ENCODE assay signal across 8 mouse cellular contexts in genomic region chr8:126876300-126877038, GRCm38 (mm10).
DNase-seq lines count a peak whose midpoint lies in the region; ATAC-seq and TF ChIP-seq lines count a peak whose summit lies in the region.

No protein-coding gene starts in this region.

- peaks cover 53% of the 10 kb centered on the region for H3K4me1 ChIP-seq in bone marrow macrophage, adult 2 months (ENCODE audit: control insufficient read depth, insufficient read depth, low read length)
- peaks cover 14% of the 10 kb centered on the region for H3K4me1 ChIP-seq in intestine, embryonic 15.5 days (replicated peaks)
- peaks cover 7% of the 10 kb centered on the region for H3K4me1 ChIP-seq in liver, embryonic 16.5 days (ENCODE audit: control insufficient read depth, low read depth, low read length)

- WGBS in intestine, embryonic 15.5 days = 39% methylated on average over 9 of the region's 9 CpGs
- WGBS in liver, embryonic 16.5 days (ENCODE audit: insufficient replicate concordance) = 55% methylated on average over 9 of the region's 9 CpGs

- no peaks in the 10 kb centered on the region for H3K27me3 ChIP-seq in intestine, embryonic 15.5 days (replicated peaks)
- H3K27me3 ChIP-seq in liver, embryonic 16.5 days (ENCODE audit: control insufficient read depth, insufficient read depth, low read depth, low read length) = no peaks in the 10 kb centered on the region

- H3K4me3 ChIP-seq in bone marrow macrophage, adult 2 months (ENCODE audit: insufficient read depth, low read length) = no peak overlapping the region
- no peak overlapping the region for H3K4me3 ChIP-seq in intestine, embryonic 15.5 days (replicated peaks)
- H3K4me3 ChIP-seq in liver, embryonic 16.5 days (ENCODE audit: low read depth, low read length) = no peak overlapping the region

- ATAC-seq in intestine, embryonic 15.5 days = peak; percentile 65
- peak; percentile 35 for ATAC-seq in liver, embryonic 16.5 days (ENCODE audit: low read depth)

- H3K4me2 ChIP-seq in intestine, embryonic 15.5 days (replicated peaks) = no peak overlapping the region
- peak overlapping the region; percentile 19; the same call in 1 of the 2 replicates for H3K4me2 ChIP-seq in liver, embryonic 16.5 days (ENCODE audit: low read depth, low read length)

- DNase-seq in adrenal gland, postnatal 14 days = peak; percentile 53
- no peak for DNase-seq in adrenal gland, postnatal 25 days
- no peak for DNase-seq in thymus, postnatal 25 days
- no peak for DNase-seq in cerebellum, adult 8-10 months
- no peak for DNase-seq in layer of hippocampus, adult 11-12 months (ENCODE audit: low spot score)

- H3K27ac ChIP-seq in bone marrow macrophage, adult 2 months (ENCODE audit: insufficient read depth, low read depth, low read length) = no peak overlapping the region
- H3K27ac ChIP-seq in intestine, embryonic 15.5 days = peak overlapping the region; percentile 27; the same call in 1 of the 2 replicates
- peak overlapping the region; percentile 80 for H3K27ac ChIP-seq in liver, embryonic 16.5 days (ENCODE audit: low read length)

- 0 out of 2 replicates have a peak overlapping the region, but pooled peaks have one; percentile 10 for H3K9ac ChIP-seq in intestine, embryonic 15.5 days
- no peak overlapping the region for H3K9ac ChIP-seq in liver, embryonic 16.5 days (ENCODE audit: low read depth, low read length)

- H3K9me3 ChIP-seq in intestine, embryonic 15.5 days = no peaks in the 10 kb centered on the region
- H3K9me3 ChIP-seq in liver, embryonic 16.5 days (replicated peaks; ENCODE audit: control insufficient read depth, low read length) = no peaks in the 10 kb centered on the region

- 0 out of 2 replicates have a peak, but pooled peaks have one; percentile 12 for TF ChIP-seq CTCF in bone marrow macrophage, adult 2 months (IDR thresholded peaks at IDR 0.05; ENCODE audit: low read depth, low read length)

- TF ChIP-seq POLR2A in bone marrow macrophage, adult 2 months (IDR thresholded peaks at IDR 0.05; ENCODE audit: borderline replicate concordance, low read depth, low read length) = no peak

- no peaks in the 10 kb centered on the region for H3K36me3 ChIP-seq in intestine, embryonic 15.5 days
- no peaks in the 10 kb centered on the region for H3K36me3 ChIP-seq in liver, embryonic 16.5 days (ENCODE audit: control insufficient read depth, insufficient read depth)
